Mouse (Mus musculus) bone marrow macrophage, adult 2 months (primary cell): ENCODE data around the gene Rnps1.

Experiments
- CTCF ChIP-seq: IDR thresholded peaks from 2 replicates; pipeline ENCODE4 v1.5.1; 2012; ENCODE audit warnings: low read depth, mild to moderate bottlenecking, low read length, moderate library complexity
- POLR2A ChIP-seq: IDR thresholded peaks from 2 replicates; pipeline ENCODE4 v1.6.1; 2012; ENCODE audit warnings: mild to moderate bottlenecking, low read depth, low read length, borderline replicate concordance

- no peak for TF ChIP-seq CTCF
- TF ChIP-seq POLR2A, result no peak
These were observed 7.1 kb upstream of the Rnps1 start for GRCm38 (mm10) chr17:24407116-24407803.
